Mouse (Mus musculus): ENCODE results near the gene Rangrf.
A peak's percentile ranks its signal among the peaks of the same experiment; 100 is the strongest.
"Not testable (repeated sequence)": the region's sequence is repeated elsewhere in the genome, so short reads cannot be mapped to it uniquely, and the experiment has no call there.

The Rangrf gene

DNA sequence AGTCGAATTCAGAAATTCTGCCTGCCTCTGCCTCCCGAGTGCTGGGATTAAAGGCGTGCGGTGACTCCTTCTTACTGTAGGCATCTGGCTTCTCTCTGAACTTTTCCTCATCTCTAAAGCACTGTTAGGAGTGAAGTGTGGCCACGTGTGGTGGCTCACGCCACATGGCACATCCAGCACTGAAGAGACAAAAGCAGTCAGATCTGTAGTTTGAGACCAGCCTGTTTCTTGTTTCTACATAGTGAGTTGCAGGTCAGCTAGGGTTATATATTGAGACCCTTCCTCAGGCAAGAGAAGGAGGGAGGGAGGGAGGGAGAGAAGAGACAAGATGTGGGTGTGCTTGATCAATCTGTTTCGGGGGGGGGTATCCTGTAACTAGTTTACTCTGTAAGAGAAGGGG lies at the start of gene Rangrf:
Gene Rangrf, minus strand, starts transcription at position 101 of the 400 bp plus-strand sequence.
- no peak for DNase-seq

DNA sequence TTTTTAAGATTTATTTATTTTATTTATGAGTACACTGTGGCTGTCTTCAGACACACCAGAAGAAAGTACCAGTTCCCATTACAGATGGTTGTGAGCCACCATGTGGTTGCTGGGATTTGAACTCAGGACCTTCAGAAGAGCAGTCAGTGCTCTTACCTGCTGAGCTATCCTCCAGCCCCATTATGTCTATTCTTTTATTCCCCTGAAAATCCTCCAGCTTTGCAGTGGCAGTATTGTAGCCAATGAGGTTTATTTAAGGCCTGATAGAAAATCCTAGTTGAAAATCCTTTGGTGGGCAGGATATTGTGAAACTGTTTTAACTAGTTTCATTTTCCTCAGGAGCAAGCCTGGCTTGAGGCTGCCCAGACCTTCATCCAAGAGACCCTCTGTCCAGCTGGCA lies 45.7 kb upstream of the Rangrf start:
- no peak for DNase-seq

DNA sequence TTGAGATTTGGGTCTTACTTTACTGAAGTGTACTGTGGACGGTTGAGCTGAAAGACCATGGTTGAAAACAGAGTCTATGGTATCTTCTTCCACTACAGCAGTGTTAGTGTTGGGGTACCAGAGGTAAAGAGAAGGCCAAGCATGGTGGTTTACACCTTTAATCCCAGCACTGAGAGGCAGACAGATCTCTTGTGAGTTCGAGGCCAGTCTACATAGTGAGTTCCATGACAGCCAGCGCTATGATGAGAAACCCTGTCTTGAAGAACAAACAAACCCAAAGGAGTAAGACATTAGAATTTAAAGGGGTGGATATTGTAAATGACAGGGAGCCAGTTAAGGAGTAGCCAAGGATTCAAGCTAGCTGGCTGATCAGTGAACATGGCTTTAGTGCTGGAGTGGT lies 41.8 kb upstream of the Rangrf start:
- DNase-seq = no peak

DNA sequence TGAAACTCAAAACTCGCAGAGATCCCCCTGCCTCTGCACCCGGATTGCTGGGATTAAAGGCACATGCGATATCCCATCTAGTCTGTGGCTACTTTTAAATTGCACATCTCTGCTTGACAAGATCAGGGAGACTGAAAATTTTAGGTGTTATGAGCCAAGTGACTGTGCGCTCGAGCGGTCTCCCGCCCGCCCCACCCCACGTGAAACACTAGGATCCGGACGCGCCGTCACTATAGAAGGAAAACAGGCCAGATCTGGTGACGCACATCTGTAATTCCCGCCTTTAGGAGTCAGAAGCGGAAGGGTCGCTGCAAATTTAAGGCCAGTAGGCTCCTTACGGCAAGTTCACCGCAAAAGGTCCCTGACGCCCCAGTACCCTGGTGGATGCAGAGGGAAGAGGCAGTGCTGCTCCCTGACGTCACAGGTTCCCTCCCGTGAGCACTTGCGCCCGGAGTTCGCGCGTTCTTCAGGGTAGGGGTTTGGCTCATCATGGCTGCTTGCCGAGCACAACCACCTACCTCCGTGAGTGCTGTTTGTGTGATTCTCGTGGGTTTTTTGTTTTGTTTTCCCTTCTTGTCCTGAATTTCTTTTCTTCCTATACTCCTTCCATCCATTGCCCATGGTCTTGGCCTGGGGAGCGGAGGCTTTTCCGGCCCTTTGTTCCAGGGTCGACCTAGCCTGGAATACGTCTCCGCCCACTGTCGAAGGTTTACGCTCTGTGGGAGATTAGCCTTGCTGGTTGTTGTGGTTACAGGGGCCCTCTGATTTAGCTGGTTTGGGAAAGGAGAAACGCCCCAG lies 40.9 kb upstream of the Rangrf start, which contains the start of gene Ctc1:
Gene Ctc1, plus strand, starts transcription at position 268 of the 798 bp plus-strand sequence.
- peak; percentile 83 to 88 for DNase-seq

DNA sequence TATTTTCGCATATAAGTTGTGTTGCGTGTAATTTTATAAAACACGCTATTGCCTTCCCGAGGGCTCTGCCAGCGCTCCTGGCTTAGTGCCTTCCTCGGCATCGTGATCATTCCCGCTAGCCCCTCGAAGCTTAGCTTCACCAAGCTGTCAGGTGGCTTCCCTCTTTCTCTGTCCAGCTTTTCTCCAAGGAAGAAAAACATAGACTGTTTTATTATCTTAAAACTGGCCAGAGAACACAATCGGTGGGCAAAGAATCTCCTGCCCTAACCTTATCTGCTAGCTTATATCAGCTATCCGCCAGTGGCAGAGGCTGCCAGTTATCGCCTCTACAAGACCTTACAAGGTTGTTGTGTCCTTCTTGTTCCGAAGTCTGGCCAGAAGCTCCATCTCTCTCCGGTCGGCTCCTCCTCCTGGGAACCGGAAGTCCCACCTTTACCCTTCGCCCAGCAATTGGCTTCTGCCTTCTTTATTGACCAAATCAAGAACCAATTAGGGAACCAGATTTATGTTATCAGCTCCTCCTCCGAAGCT lies 37.2 kb upstream of the Rangrf start:
- DNase-seq = peak; percentile 72 to 81

DNA sequence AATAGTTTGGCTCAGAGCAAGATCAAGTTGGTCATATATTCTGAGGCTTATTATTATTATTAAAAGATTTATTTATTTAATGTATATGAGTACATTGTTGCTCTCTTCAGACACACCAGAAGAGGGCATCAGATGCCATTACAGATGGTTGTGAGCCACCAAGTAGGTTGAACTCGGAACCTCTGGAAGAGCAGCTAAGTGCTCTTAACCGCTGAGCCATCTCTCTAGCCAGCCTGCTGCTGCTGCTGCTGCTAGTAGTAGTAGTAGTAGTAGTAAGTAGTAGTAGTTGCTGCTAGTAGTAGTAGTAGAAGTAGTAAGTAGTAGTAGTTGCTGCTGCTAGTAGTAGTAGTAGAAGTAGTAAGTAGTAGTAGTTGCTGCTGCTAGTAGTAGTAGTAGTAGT lies 36.5 kb upstream of the Rangrf start:
- DNase-seq = not testable (repeated sequence)

DNA sequence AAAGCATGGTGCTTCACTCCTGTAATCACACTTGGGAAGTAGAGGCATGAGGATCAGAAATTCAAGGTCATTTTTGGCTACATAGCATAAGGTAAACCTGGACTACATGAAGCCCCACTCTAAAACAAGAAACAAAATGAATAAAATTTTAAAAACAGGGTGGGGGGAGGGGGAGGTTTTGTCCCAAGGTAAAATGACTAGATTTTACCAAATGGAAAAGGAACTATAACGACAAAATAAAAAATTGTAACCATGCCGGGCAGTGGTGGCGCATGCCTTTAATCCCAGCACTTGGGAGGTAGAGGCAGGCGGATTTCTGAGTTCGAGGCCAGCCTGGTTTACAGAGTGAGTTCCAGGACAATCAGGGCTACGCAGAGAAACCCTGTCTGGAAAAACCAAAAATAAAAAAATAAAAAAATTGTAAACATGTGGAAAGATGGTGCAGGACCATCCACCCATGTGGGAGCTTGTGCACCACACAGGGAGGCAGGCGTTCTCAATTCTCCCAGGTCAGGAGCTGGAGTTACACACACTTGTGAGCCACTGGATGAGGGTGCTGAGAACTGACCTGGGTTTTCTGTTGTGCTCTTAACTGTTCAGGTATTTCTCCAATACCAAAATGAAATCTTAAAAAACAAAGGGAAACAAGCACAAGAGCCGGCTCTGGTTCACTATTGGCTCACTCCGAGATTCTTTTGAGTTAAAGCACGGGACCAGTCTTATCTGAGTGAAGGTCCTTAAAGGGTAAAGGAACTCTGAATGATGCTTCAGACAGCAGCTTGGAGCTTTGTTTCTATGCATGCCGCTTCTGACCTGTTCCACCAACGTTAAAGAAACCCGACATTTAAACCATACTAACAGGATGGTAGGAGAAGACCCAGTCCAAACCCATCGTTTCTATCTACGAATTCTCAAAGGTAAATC lies 35.7 kb upstream of the Rangrf start:
- DNase-seq = no peak

DNA sequence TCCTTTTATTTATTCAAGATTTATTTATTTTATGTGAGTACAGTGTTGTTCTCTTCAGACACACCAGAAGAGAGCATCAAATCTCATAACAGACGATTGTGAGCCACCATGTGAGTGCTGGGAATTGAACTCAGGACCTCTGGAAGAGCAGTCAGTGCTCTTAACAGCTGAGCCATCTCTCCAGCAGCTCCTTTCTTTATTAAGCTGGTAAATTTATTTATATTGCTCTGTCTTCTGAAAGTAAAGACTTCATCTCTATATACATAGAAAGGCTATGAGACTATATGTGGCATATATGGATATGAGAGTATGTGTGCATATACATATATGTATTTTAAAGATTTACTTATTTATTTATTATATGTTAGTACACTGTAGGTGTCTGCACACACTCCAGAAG lies 34.5 kb upstream of the Rangrf start:
- DNase-seq = no peak

DNA sequence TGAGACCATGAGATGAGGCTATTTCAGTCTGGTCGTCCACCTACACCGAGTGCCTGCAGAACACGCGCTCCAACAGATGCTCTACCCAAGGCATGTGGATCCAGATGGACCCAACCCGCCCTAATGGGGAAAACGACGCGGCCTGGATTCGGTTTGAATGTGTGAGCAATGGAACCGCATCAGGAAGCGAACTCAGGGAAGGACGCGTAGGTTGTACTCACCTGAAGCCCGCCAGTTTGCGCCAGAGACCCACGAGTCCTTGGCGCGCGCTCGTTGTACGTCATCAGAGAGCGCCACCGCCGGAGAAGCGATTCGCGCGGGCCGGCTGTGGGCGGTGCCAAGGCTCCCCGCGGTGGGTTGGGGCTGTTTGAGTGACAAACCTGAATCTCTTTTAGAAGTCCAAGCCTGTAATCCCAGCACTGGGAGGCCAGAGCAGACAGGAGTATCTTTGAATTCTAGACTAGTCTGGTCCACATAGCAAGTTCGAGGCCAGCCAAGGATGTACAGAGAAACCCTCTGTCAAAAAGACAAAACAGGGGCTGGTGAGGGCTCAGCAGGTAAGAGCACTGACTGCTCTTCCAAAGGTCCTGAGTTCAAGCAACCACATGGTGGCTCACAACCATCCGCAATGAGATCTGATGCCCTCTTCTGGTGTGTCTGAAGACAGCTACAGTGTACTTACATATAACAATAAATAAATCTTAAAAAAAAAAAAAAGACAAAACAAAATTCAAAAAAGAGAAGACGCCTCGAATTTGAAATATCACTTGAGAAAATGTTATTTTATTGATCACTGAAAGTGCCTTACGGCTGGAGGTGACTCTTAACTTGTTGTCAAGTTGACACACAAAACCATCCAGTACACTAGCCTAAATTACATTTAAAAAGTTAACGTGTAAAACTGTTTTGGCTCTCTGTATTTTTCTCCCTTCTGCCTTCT lies 33.5 kb upstream of the Rangrf start, which contains the start of gene Pfas:
Gene Pfas, minus strand, starts transcription at position 279 of the 940 bp plus-strand sequence.
- peak; percentile 82 to 84 for DNase-seq

DNA sequence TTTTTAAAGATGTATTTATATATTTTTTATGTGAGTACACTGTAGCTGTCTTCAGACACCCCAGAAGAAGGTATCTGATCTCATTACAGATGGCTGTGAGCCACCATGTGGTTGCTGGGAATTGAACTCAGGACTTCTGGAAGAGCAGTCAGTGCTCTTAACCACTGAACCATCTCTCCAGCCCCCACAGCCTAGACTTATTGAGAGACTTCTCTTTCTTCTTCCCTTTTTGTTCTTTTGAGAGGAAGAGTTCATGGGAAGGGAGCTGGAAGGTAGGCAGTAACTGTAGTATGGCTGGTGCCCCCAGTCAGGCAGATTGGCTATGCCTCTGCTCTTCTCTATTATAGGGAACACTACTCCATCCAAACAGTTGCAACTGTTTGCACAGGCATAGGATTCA lies 31.6 kb upstream of the Rangrf start:
- not testable (repeated sequence) for DNase-seq

DNA sequence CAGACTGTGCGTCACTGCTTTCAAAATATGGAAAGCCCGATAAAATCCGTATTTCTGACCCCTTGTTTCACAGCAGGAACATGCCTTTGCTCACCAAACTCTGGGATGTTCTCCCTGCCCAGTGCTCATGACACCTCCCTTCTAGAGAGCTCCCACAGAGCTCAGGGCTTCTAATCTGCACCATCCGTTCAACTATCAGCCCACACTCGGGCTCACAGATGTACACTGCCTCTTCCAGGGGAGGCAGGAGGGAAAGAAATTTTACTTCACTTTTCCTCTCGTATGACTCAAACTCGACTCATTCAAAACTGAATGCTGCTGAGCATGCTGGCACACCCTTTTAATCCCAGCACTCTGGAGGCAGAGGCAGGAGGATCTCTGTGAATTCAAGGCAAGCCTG lies 30.2 kb upstream of the Rangrf start:
- no peak for DNase-seq

DNA sequence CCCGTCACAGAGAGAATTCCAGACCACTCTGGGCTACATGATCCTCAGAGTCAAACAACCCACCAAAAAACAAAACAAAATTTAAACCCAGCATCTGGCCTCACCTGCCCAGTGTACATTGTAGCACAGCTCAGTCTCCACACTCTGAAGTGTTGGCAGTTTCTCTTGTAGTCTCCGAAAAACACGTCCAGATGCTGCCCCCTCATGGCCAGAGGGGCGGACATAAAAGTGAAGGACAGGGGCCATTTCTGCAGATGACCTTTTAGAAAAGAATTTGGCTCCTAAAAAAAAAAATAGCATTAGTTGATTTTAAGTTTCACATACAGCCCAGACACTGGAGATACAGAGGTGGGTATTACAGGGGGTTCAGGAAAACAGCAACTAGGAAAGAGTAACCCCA lies 28.6 kb upstream of the Rangrf start:
- no peak for DNase-seq

DNA sequence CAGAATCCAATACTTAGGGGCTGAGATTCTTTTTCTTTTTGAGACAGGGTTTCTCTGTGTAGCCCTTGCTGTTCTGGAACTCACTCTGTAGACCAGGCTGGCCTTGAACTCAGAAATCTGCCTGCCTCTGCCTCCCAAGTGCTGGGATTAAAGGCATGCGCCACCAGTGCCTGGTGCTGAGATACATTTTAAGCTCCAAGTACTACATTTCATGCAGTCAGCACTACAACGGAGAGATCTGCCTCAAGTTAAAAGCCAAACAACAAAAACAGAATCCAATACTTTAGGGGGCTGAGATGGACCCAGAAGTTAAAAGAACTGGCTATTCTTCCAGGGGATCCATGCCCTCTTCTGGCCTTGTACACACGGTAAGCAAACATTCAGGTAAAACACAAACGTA lies 27.8 kb upstream of the Rangrf start:
- not testable (repeated sequence) for DNase-seq

DNA sequence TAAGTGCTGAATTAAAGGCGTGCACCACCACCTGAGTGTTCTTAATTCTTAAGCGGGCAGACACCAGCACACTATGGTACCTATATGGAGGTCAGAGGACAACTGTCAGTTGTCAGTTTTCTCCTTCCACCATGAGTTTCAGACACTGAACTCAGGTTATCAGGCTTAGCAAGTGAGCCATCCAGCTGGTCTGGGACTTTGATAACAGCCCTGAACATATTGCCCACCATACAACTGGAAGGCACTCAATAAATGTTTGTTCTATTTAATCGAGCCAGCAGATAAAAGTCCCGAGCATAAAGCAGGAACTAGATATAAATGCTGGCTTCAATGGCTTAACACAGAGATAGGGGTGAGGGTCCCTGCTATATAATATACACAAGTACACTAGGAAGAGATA lies 22.1 kb upstream of the Rangrf start:
- DNase-seq = no peak

DNA sequence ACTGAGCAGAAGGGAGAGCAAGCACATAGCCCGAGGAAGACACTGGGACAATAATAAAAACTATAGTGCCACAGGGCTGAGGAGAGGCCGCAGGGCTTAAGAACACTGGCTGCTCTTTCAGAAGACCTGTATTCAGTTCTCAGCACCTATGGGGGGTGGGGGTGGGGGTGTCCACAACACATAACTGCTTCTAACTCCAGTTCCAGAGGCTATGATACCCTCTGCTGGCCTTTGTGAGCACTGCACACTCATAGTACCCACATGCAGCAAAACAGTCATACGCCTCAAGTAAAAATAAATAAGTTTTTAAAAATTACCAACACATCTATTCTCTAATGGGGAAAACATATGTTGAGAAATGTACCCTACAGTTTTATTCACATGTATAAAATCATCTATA lies 19.4 kb upstream of the Rangrf start:
- DNase-seq = no peak

DNA sequence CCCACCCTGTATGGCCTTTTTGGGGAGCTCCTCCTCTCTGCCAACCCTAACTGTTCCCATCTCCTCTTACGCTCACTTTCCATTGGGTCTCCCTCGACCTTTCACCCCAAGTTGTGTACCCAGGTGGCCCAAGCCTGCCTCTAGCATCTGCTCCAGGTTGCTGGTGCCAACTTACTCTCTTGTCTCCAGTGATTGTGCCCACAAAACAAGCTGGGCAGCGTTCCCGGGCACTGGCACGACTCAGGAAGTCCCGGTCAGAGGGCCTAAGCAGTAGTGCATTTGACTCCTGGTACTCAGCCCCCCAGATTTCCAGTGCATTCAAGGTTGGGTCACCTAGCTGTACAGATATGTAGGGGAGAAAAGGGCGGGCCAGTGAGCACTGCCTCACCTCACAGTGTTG lies 18.1 kb upstream of the Rangrf start:
- DNase-seq = no peak

DNA sequence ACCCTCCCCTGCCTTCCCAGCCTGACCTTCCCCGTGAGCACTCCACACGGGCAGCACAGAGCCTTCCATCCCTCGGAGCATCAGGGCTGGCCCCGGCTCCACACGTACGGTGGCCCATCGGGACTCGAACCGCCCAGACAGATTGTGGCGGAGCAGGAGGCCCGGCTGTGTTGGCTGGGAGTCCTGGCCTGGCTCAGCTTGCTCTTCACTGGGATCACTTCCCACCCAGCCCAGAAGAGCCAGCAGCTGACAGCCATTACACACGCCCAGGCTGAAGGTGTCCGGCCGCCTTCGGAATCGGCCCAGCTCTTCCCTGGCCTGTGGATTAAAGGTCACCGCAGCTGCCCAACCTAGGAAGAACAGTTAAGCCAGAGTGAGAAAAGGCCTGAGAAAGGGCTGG lies 13.4 kb upstream of the Rangrf start:
- no peak for DNase-seq

DNA sequence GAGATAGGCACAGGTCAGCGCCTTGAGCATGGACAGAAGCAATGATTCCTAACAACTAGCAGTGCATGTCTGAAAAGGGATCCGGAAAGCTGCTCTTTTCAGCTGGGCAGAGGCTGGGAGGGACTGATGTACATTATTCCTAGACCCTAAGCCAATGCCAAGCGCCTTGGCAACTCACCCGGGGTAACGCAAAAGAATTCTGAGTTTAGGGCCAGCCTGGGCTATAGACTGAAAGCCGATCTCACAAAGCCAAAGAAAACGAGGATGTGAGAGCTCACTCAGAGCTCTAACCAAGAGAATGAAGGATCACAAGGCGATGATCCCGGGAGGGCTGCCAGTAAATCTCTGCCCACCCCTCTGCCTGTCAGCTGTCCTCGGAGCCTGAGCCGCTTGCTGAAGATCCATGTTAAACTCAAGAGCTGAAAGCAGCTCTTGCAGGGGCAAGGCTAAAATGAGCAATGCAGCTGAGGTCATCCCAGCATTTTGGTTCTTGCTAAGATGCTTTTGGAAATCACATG lies 12.4 kb upstream of the Rangrf start:
- DNase-seq = no peak

DNA sequence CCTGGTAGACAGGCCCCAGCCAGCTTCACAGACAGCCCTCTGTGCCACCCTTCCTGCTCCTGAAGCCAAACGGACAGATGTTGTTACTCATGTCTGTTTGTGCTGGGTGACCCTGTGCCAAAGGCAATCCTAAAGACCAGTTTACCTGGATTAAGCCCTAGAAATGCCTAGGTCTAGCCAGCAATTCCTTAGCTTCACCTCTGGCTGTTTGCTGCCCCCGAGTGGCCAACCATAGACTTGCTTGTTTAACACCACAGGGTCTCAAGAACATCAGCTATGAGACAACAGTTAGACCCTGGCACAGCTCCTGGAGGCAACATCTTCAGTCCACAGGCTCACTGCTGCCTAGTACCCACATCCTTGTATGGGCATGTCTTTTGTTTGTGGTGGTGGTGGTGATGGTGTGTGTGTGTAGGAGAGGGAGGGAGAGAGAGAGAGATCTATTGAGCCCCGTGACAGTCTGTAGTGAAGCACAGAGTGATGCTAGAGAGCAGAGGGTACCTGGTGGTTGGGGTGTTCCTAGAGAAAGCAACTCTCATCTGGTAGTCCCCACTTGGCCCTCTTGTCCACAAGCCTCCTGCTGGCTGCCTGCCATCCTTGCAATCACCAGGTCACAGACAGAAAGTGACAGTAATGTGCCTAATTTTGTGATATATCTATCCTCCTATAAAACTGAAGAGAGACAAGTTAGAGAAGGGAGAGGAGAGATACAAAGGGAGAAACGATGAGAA lies 7.8 kb upstream of the Rangrf start:
- peak; percentile 43 to 56 for DNase-seq

DNA sequence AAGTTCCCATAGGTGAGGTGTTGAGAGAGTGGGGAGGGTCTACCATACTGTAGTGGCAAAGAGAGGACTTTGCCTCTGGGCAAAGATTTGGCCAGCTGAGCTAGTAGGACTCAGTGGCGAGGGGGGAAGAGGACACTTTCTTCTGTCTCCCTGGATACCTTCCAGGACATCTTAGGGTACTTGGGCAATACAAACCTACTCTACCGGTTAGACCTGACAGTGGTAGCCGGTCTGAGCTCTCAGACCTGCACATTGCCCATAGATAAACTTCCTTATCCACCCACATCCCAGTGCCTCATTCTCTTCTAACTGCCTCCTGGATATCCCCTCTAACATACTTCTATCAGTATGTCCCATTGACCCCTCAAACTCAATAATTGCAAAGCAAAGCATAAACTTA lies 5.9 kb upstream of the Rangrf start:
- DNase-seq = no peak

DNA sequence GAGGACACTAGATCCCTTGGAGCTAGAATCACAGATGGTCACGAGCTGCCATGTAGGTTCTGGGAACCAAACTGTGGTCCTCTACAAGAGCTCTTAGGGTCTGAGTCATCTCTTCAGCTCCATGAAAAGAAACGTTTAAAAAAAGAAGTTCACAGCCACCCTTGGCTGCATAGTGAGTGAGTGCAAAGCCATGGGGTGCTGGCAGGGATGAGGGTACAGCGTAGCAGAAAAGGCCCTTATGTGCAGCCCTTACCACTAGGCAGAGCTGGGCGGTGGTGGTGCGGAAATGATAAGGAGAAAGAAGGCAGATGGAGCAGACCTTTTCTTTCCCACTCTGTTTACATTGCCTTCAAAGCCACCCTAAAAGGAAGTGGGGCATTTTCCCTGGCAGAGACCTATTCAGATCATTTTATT lies 4.3 kb upstream of the Rangrf start:
- DNase-seq = no peak

Measured in thymus, adult 18-20 months (tissue).